Mouse (Mus musculus) kidney, postnatal 0 days (tissue): ENCODE data around the gene Jph3. TPM values are rescaled to one million over a fixed set of nuclear protein-coding genes. Genes with fewer than 3 reads are reported as not detected.
A peak's percentile ranks its signal among the peaks of the same experiment; 100 is the strongest.

ENCODE experiments used
- ATAC-seq: fragments of 200-750 bp; cut with Nextera tagmentation; replicated peaks from 2 replicates; pipeline ENCODE4 v1.8.0; 2017; ENCODE audit warnings: low read depth, moderate number of reproducible peaks, moderate TSS enrichment, moderate library complexity; ENCODE audit not compliant: low FRiP score
- DNase-seq: peaks from one replicate; pipeline ENCODE4 v3.0.0-alpha.2; 2016; ENCODE audit warnings: low spot score
- H3K27ac ChIP-seq: fragments of 300-500 bp; sonication (generic); 2 replicates; pipeline ENCODE4 v1.5.1; 2014; ENCODE audit warnings: mild to moderate bottlenecking
- H3K27me3 ChIP-seq: fragments of 300-500 bp; sonication (generic); 2 replicates; pipeline ENCODE4 v1.6.1; 2014; ENCODE audit warnings: low read length, mixed read lengths; ENCODE audit not compliant: insufficient read depth
- H3K36me3 ChIP-seq: fragments of 300-500 bp; sonication (generic); 2 replicates; pipeline ENCODE4 v1.6.1; 2014; ENCODE audit warnings: low read length, mixed read lengths; ENCODE audit not compliant: insufficient read depth
- H3K4me1 ChIP-seq: fragments of 300-500 bp; sonication (generic); replicated peaks from 2 replicates; pipeline ENCODE4 v1.6.1; 2014; ENCODE audit warnings: antibody characterized with exemption, low read length, mixed read lengths; ENCODE audit not compliant: insufficient read depth
- H3K4me2 ChIP-seq: fragments of 300-500 bp; sonication (generic); 2 replicates; pipeline ENCODE4 v1.6.1; 2014; ENCODE audit warnings: mild to moderate bottlenecking, low read length, moderate library complexity, mixed read lengths
- H3K4me3 ChIP-seq: fragments of 300-500 bp; sonication (generic); replicated peaks from 2 replicates; pipeline ENCODE4 v1.5.1; 2014; ENCODE audit warnings: low read depth, low read length
- H3K9ac ChIP-seq: fragments of 300-500 bp; sonication (generic); 2 replicates; pipeline ENCODE4 v1.6.1; 2014; ENCODE audit warnings: low read depth, low read length
- H3K9me3 ChIP-seq: fragments of 300-500 bp; sonication (generic); replicated peaks from 2 replicates; pipeline ENCODE4 v1.6.1; 2016; ENCODE audit warnings: low read length, inconsistent platforms, mixed read lengths
- CTCF ChIP-seq: IDR thresholded peaks from 2 replicates; pipeline ENCODE4 v1.5.1; 2016; ENCODE audit warnings: antibody characterized with exemption, low read depth, mild to moderate bottlenecking, moderate library complexity
- WGBS: fragments of 180-500 bp; shearing (Covaris S2); extraction: QIAGEN DNeasy Blood & Tissue Kit; methylation state at CpG from one replicate; pipeline ENCODE4 v1.1.7; 2014; 5-methylcytosine and 5-hydroxymethylcytosine counted together
- polyA plus RNA-seq: library from polyadenylated mRNA; unstranded; fragments of >200 nt; fragmentation: Nextera tagmentation; extraction: Ambion mirVana; gene quantifications from 2 replicates; pipeline ENCODE4 v1.2.1, GENCODE M21; 2015

The Jph3 gene
- polyA plus RNA-seq, 1 experiment from 2014 or later, result 0.41 TPM

DNA sequence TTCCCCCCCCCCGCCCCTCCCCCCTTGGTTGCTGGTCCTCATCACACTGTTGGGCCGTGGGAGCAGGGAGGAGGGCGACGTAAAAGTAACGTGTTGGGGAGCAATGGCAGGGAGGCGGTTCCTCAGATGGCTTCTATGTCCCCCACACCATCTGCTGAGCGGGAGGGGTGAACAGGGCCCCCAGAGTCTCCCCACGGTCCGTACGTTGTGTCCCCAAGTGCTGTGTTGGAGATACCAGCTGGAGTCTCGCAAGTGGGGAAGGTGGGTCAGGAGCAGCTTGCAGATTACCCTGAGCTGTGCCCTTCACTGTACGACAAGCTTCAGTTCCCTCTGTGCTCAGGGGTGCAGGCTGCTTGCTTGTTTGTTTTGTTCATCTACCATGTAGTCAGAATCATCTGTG lies 5.6 kb upstream of the Jph3 start:
- Histone ChIP-seq H3K4me3 (no peak overlapping the region), H3K27ac (no peak overlapping the region), H3K9ac (no peak overlapping the region), H3K36me3 (no peaks in the 10 kb centered on the region), H3K4me2 (no peak overlapping the region), H3K4me1 (no peaks in the 10 kb centered on the region), H3K9me3 (no peaks in the 10 kb centered on the region), H3K27me3 (peaks cover 4% of the 10 kb centered on the region; the same call in 1 of the 2 replicates)
- TF ChIP-seq CTCF, result no peak
- DNase-seq, result no peak
- ATAC-seq, result no peak
- WGBS, result 59% methylated on average over 12 of the region's 12 CpGs

DNA sequence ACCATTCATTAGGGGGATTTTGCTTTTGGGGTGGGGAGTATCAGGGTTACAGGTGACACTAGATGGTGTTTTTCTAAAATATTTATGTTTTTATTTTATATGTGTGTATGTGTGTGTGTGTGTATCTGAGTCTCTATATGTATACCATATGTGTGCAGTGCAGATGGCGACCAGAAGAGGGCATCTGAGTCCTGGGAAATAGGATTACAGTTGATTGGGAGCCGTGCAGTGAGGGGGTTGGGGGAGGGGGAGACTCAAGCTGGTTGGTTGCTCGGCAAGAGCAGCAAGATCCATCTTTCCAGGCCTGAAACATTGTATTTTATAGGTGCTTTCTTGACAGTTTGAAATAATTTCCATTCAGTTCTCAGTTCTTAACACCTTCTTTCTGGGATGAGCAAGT lies 2.3 kb upstream of the Jph3 start:
- no peak for TF ChIP-seq CTCF
- WGBS, result 70% methylated on average over 3 of the region's 3 CpGs
- H3K27me3 ChIP-seq, result peaks cover 34% of the 10 kb centered on the region
- no peak overlapping the region for H3K27ac ChIP-seq
- peaks cover 10% of the 10 kb centered on the region; the same call in 1 of the 2 replicates for H3K4me1 ChIP-seq
- no peaks in the 10 kb centered on the region for H3K9me3 ChIP-seq
- no peak overlapping the region for H3K9ac ChIP-seq
- DNase-seq (no peak), ATAC-seq (no peak)
- no peak overlapping the region for H3K4me2 ChIP-seq
- H3K36me3 ChIP-seq, result no peaks in the 10 kb centered on the region
- H3K4me3 ChIP-seq, result no peak overlapping the region

DNA sequence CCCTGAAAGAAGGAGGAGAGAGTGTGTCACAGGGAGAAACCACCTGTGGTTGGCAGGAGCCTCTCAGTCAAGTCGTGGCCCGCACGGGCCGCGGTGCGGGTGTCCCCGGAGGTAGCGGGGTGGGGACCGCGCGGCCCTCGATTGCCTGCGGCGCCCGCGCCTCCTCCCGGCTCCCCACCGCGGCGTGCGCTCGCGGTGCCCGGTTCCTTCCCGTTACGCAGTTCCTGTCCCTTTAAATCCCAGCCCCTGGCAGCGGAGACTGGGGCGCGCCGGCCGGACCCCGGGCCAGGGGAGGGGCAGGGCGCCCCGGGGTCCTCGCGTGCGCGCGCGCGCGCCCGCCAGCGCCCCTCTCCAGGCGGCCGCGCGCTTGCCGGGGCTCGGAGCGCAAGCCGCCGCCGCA lies 331 bp downstream of the Jph3 start:
- no peak overlapping the region for H3K9ac ChIP-seq
- H3K36me3 ChIP-seq, result no peaks in the 10 kb centered on the region
- whole genome bisulfite sequencing, result under 1% methylated on average over 53 of the region's 54 CpGs
- peaks cover 10% of the 10 kb centered on the region; the same call in 1 of the 2 replicates for H3K4me1 ChIP-seq
- peaks cover 39% of the 10 kb centered on the region for H3K27me3 ChIP-seq
- ATAC-seq, result no peak
- DNase-seq, result peak; percentile 4
- H3K4me3 ChIP-seq, result peak overlapping the region; percentile 33
- H3K9me3 ChIP-seq, result no peaks in the 10 kb centered on the region
- no peak for TF ChIP-seq CTCF
- no peak overlapping the region for H3K27ac ChIP-seq
- H3K4me2 ChIP-seq, result peak overlapping the region; percentile 73

DNA sequence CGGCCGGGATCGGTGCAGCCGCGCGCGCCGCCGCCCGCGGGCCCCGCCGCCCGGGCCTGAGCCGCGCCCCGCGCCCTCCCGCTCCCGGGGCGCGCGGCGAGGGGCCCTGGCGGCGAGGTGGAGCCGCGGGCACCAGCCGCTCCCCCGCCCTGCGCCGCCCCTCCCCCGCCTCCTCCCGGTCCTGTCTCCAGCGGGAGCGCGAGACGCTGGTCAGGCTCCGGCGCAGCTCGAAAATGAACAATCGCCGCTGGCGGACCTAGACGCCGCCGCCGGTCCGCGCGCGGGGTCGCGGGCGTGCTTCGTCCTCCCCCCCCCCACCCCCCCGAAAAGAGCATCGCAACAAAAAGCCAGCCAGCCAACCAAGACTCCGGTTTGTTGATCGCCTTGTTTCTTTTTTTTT lies 747 bp downstream of the Jph3 start:
- H3K9me3 ChIP-seq, result no peaks in the 10 kb centered on the region
- under 1% methylated on average over 41 of the region's 60 CpGs for WGBS
- H3K4me1 ChIP-seq, result peaks cover 10% of the 10 kb centered on the region; the same call in 1 of the 2 replicates
- H3K27ac ChIP-seq, result no peak overlapping the region
- no peak for ATAC-seq
- peak overlapping the region; percentile 73 for H3K4me2 ChIP-seq
- no peak for TF ChIP-seq CTCF
- peaks cover 39% of the 10 kb centered on the region for H3K27me3 ChIP-seq
- peak overlapping the region; percentile 33 for H3K4me3 ChIP-seq
- H3K9ac ChIP-seq, result no peak overlapping the region
- H3K36me3 ChIP-seq, result no peaks in the 10 kb centered on the region
- DNase-seq, result no peak

DNA sequence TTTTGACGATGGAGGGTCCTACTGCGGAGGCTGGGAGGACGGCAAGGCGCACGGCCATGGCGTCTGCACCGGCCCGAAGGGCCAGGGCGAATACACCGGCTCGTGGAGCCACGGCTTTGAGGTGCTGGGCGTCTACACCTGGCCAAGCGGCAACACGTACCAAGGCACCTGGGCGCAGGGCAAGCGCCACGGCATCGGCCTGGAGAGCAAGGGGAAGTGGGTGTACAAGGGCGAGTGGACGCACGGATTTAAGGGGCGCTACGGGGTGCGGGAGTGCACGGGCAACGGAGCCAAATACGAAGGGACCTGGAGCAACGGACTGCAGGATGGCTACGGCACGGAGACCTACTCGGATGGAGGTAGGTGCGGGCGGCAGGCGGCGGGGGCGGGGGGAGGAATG lies 1.2 kb downstream of the Jph3 start:
- no peak overlapping the region for H3K9ac ChIP-seq
- H3K4me3 ChIP-seq, result peak overlapping the region; percentile 33
- WGBS, result 1% methylated on average over 35 of the region's 37 CpGs
- no peaks in the 10 kb centered on the region for H3K36me3 ChIP-seq
- peaks cover 39% of the 10 kb centered on the region for H3K27me3 ChIP-seq
- TF ChIP-seq CTCF, result no peak
- H3K4me2 ChIP-seq, result peak overlapping the region; percentile 73
- H3K9me3 ChIP-seq, result no peaks in the 10 kb centered on the region
- ATAC-seq (no peak), DNase-seq (no peak)
- H3K4me1 ChIP-seq, result peaks cover 10% of the 10 kb centered on the region; the same call in 1 of the 2 replicates
- no peak overlapping the region for H3K27ac ChIP-seq

DNA sequence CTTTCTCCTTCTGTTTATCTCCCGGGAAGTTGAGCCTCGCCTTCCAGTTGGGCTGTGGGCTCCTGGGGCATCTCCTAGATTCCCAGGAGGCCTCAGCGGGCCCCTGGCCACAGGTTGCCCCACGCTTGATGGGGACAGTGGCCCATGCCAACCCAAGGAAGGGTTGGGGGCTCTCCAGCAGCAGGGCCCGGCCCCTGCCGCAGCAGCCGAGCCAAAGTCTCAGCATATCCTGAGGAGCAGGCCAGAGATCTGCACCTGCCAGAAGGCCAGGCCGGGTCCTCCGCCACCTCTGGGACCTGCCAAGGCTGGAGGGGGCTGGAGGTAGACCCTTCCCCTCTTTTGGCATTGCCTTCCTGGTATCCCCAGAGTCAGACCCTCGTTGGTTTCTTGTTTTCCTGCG lies 1.6 kb downstream of the Jph3 start:
- ATAC-seq, result no peak
- H3K9ac ChIP-seq, result no peak overlapping the region
- H3K4me3 ChIP-seq, result peak overlapping the region; percentile 33; the same call in 1 of the 2 replicates
- H3K36me3 ChIP-seq, result no peaks in the 10 kb centered on the region
- no peaks in the 10 kb centered on the region for H3K9me3 ChIP-seq
- H3K27me3 ChIP-seq, result peaks cover 39% of the 10 kb centered on the region
- no peak for DNase-seq
- no peak for TF ChIP-seq CTCF
- 3% methylated on average over 11 of the region's 11 CpGs for WGBS
- peak overlapping the region; percentile 73 for H3K4me2 ChIP-seq
- no peak overlapping the region for H3K27ac ChIP-seq
- peaks cover 10% of the 10 kb centered on the region; the same call in 1 of the 2 replicates for H3K4me1 ChIP-seq
